Mouse (Mus musculus) midbrain, postnatal 0 days (tissue): ENCODE measurements around the gene Plcb1. TPM values are rescaled to one million over a fixed set of nuclear protein-coding genes. Genes with fewer than 3 reads are reported as not detected.

Source experiments
- ATAC-seq: fragments of 200-750 bp; cut with Nextera tagmentation; 2 replicates; pipeline ENCODE4 v1.8.0; 2017; ENCODE audit warnings: moderate number of reproducible peaks, mild to moderate bottlenecking, moderate TSS enrichment, moderate library complexity; ENCODE audit not compliant: low FRiP score
- DNase-seq: peaks from one replicate; pipeline ENCODE4 v3.0.0-alpha.2; 2015; ENCODE audit warnings: low spot score
- H3K27ac ChIP-seq: fragments of 300-500 bp; sonication (generic); 2 replicates; pipeline ENCODE4 v1.5.1; 2014; ENCODE audit warnings: low read depth, mild to moderate bottlenecking, low read length, mixed read lengths
- H3K27me3 ChIP-seq: fragments of 300-500 bp; sonication (generic); 2 replicates; pipeline ENCODE4 v1.6.1; 2014; ENCODE audit warnings: low read length, control low read depth, mixed read lengths; ENCODE audit not compliant: insufficient read depth
- H3K36me3 ChIP-seq: fragments of 300-500 bp; sonication (generic); 2 replicates; pipeline ENCODE4 v1.6.1; 2014; ENCODE audit warnings: low read length, control low read depth, mixed read lengths; ENCODE audit not compliant: insufficient read depth
- H3K4me1 ChIP-seq: fragments of 300-500 bp; sonication (generic); 2 replicates; pipeline ENCODE4 v1.6.1; 2014; ENCODE audit warnings: mild to moderate bottlenecking, control low read depth, antibody characterized with exemption, low read length, mixed read lengths; ENCODE audit not compliant: insufficient read depth
- H3K4me2 ChIP-seq: fragments of 300-500 bp; sonication (generic); 2 replicates; pipeline ENCODE4 v1.6.1; 2014; ENCODE audit warnings: low read depth, mild to moderate bottlenecking, low read length, mixed read lengths; ENCODE audit not compliant: poor library complexity, severe bottlenecking
- H3K4me3 ChIP-seq: fragments of 300-500 bp; sonication (generic); 2 replicates; pipeline ENCODE4 v1.5.1; 2014; ENCODE audit warnings: low read depth, mild to moderate bottlenecking, low read length, moderate library complexity
- H3K9ac ChIP-seq: fragments of 300-500 bp; sonication (generic); replicated peaks from 2 replicates; pipeline ENCODE4 v1.6.1; 2014; ENCODE audit warnings: mild to moderate bottlenecking, low read length, moderate library complexity, mixed read lengths; ENCODE audit not compliant: poor library complexity, severe bottlenecking
- H3K9me3 ChIP-seq: fragments of 300-500 bp; sonication (generic); 2 replicates; pipeline ENCODE4 v1.6.1; 2016; ENCODE audit warnings: low read length, control low read depth
- CTCF ChIP-seq: IDR thresholded peaks from 2 replicates; pipeline ENCODE4 v1.5.1; 2016; ENCODE audit warnings: antibody characterized with exemption, mild to moderate bottlenecking
- WGBS: fragments of 180-500 bp; shearing (Covaris S2); extraction: QIAGEN DNeasy Blood & Tissue Kit; methylation state at CpG from one replicate; pipeline ENCODE4 v1.1.7; 2014; 5-methylcytosine and 5-hydroxymethylcytosine counted together
- polyA plus RNA-seq: library from polyadenylated mRNA; unstranded; fragments of >200 nt; fragmentation: Nextera tagmentation; extraction: Ambion mirVana; gene quantifications from 2 replicates; pipeline ENCODE4 v1.2.1, GENCODE M21; 2015
- total RNA-seq: library from RNA; depleted of rRNA; stranded (reverse); fragments of >200 nt; gene quantifications from 2 replicates; pipeline ENCODE4 v1.2.3, GENCODE M21; 2014; rRNA removed

Plcb1 gene
- total RNA-seq (59.0 and 60.1 TPM in 2 replicates), polyA plus RNA-seq (27.4 and 36.1 TPM in 2 replicates)

DNA sequence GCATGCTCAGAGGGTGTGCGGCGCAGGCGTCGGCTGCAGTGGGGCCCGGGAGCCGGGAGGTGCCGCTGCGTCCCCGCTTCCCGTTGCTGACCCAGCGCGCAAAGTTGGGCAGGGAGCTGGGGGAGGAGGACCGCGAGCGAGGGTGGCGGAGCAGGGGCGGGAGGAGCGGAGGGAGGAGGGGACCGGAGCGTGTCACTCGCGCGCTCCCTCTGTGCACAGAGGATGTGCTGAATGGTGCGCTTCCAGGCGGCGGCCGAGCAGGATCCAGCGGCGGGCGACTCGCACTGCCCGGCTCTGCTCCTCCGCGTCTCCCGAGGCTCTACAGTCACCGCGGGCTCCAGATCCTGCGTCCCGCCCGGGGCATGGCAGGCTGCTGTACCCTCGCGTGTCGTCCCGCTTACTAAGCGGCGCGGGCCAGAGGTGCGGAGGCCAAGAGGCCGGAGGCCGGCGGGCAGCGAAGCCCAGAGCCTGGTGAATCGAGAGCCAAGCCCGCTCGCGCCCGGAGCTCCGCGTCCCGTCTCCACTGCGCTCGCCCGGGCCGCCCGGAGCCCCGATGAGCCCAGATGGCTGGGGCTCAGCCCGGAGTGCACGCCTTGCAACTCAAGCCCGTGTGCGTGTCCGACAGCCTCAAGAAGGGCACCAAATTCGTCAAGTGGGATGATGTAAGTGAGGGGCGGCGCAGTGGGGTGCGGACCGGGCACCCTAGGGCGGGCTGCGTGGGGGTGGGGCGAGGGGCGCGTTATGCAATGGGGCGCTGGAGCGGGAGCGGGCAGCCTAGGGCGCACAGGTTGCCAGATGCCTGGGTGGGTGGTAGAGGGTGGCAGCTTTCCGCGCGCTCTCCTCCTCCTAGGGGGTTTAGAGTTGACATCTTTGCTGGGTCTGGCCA, at the start of gene Plcb1:
Gene Plcb1, plus strand, starts transcription at position 98 of the 886 bp plus-strand sequence.
- H3K4me3 ChIP-seq, result peak within 1 kb of the TSS; percentile 85
- TF ChIP-seq CTCF, result peak; percentile 95
- peak; percentile 94 for ATAC-seq
- H3K4me1 ChIP-seq, result no peaks in the 10 kb centered on the region
- WGBS, result under 1% methylated on average over 77 of the region's 88 CpGs
- H3K9ac ChIP-seq, result peak within 1 kb of the TSS; percentile 77
- no peaks in the 10 kb centered on the region for H3K27me3 ChIP-seq
- no peaks in the 10 kb centered on the region for H3K9me3 ChIP-seq
- peak within 1 kb of the TSS; percentile 90 for H3K4me2 ChIP-seq
- no peaks in the 10 kb centered on the region for H3K36me3 ChIP-seq
- H3K27ac ChIP-seq, result peak within 1 kb of the TSS; percentile 43
- DNase-seq, result peak; percentile 90

DNA sequence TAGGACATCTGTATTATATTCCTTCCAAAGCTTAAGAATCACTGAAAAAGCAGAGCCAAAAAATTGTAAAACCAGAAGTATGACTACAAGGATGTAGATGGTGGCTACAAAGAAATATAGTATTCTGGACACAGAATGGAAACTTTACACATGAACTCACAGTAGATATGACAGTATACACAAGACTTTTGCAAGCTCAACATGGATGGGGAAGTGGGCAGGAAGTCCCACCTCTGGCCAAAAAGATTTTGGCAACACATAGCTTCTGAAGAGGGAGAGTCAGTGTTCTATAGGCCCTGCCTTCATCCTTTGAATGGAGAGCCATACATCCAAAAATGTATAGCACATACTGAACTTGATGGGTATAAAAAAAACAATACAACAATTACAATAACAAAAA, 30.3 kb upstream of the Plcb1 start:
- H3K27me3 ChIP-seq, result no peaks in the 10 kb centered on the region
- no peaks in the 10 kb centered on the region for H3K36me3 ChIP-seq
- ATAC-seq, result no peak
- H3K9me3 ChIP-seq, result no peaks in the 10 kb centered on the region
- no peaks in the 10 kb centered on the region for H3K4me1 ChIP-seq
- no peak overlapping the region for H3K4me3 ChIP-seq
- no peak overlapping the region for H3K9ac ChIP-seq
- TF ChIP-seq CTCF, result no peak
- no peak overlapping the region for H3K27ac ChIP-seq
- no peak overlapping the region for H3K4me2 ChIP-seq
- no peak for DNase-seq

DNA sequence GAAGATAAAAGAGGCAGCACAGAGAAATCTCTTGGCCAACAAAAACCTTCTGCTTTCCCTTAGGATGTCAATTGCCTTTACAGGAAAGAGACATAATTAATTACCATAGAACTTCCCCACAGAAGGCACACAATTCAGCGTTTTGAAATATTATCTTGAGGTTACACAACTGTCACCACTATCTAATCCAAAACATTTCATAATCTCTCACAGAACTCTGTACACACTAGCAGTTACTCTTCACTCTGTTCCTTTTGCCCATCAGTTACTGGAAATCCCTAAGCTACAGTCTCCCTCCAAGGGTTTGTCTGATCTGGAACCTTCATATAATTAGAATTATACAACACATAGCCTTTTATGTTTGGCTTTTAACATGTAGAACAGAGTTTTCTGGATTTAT, 29.8 kb upstream of the Plcb1 start:
- H3K4me3 ChIP-seq, result no peak overlapping the region
- no peak overlapping the region for H3K4me2 ChIP-seq
- DNase-seq, result no peak
- 85% methylated on average over 1 of the region's 1 CpGs for WGBS
- H3K36me3 ChIP-seq, result no peaks in the 10 kb centered on the region
- no peaks in the 10 kb centered on the region for H3K4me1 ChIP-seq
- ATAC-seq, result no peak
- H3K27me3 ChIP-seq, result no peaks in the 10 kb centered on the region
- no peak for TF ChIP-seq CTCF
- no peaks in the 10 kb centered on the region for H3K9me3 ChIP-seq
- H3K27ac ChIP-seq, result no peak overlapping the region
- H3K9ac ChIP-seq, result no peak overlapping the region

DNA sequence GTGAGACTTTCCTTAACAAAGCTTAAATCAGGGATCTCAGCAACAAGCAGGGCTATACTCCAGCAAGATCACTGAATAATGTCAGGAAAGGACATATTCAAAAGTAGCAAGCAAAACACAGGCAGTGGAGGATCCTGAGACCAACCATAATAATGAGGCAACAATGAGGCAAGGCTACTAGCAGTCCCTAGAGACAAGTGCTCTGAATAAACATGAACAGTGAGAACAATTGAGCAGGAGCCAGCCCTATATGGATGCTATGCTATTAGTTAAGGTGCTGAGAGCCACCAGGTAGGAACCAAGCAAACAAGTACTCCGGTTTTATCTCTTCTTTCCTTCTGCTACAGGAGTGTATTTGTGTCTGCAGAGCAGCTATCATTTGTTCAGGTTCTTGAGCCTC, 24.8 kb upstream of the Plcb1 start:
- no peaks in the 10 kb centered on the region for H3K36me3 ChIP-seq
- 92% methylated on average over 1 of the region's 1 CpGs for WGBS
- no peak for DNase-seq
- H3K27me3 ChIP-seq, result no peaks in the 10 kb centered on the region
- no peak overlapping the region for H3K4me3 ChIP-seq
- H3K9ac ChIP-seq, result no peak overlapping the region
- H3K4me2 ChIP-seq, result no peak overlapping the region
- no peaks in the 10 kb centered on the region for H3K4me1 ChIP-seq
- no peak for ATAC-seq
- H3K9me3 ChIP-seq, result no peaks in the 10 kb centered on the region
- H3K27ac ChIP-seq, result no peak overlapping the region
- TF ChIP-seq CTCF, result no peak

DNA sequence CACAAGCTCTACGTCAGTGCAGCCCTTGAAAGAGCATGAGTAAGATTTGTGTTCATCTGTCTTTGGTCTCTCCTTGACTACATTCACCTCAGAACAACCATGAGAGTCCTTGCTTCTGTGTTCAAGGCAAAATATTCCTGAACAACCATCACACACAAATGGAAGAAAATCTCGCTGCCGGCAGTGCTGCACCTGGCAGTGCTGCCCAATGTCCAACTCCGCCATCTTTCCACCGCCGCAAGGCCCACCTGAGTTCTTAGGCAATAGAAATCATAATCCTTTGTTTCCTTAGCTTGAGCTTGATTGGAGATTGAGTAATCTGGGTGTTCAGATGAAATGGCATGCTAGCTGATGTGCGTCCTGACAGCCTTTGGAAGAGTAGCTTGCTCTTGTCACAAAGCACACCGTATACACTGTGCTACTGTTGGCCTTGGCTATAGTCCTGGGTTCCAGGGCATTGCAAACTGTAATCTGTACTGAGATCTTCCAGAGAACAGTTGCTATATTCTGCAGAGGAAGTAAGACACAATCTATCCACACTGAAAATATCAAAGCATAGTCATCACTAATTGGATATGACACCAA, 22.4 kb upstream of the Plcb1 start:
- no peak overlapping the region for H3K4me3 ChIP-seq
- TF ChIP-seq CTCF, result no peak
- no peaks in the 10 kb centered on the region for H3K4me1 ChIP-seq
- H3K9ac ChIP-seq, result no peak overlapping the region
- H3K27ac ChIP-seq, result no peak overlapping the region
- H3K27me3 ChIP-seq, result no peaks in the 10 kb centered on the region
- DNase-seq (no peak), ATAC-seq (no peak)
- H3K4me2 ChIP-seq, result no peak overlapping the region
- WGBS, result 95% methylated on average over 8 of the region's 8 CpGs
- H3K36me3 ChIP-seq, result no peaks in the 10 kb centered on the region
- no peaks in the 10 kb centered on the region for H3K9me3 ChIP-seq

DNA sequence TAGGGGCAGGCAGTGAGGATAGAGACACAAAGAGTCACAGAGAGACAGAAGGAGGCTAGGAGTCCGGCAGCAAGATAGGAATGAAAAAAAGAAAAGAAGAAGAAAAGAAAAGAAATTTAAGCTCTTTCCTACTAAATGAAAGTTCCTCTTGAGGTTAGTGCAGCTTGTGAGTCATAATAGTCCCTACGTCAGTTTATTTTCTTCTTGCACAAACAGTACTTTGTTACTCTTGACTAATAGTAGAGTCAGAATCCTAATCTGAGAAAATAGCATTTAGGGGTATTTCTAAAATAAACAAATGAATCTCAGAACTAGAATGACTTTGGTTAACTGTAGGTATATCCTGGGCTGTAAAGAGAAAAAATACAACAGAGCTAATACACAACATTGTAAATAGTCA, 21.4 kb upstream of the Plcb1 start:
- H3K4me2 ChIP-seq, result no peak overlapping the region
- no peak for TF ChIP-seq CTCF
- WGBS, result 88% methylated on average over 2 of the region's 2 CpGs

More for the DNA sequence above, 21.4 kb upstream of the Plcb1 start:
- no peak for ATAC-seq
- no peak overlapping the region for H3K27ac ChIP-seq
- H3K9me3 ChIP-seq, result no peaks in the 10 kb centered on the region
- no peaks in the 10 kb centered on the region for H3K4me1 ChIP-seq
- H3K4me3 ChIP-seq, result no peak overlapping the region
- no peak overlapping the region for H3K9ac ChIP-seq
- no peaks in the 10 kb centered on the region for H3K27me3 ChIP-seq
- no peaks in the 10 kb centered on the region for H3K36me3 ChIP-seq
- no peak for DNase-seq
